Mouse (Mus musculus) granulocyte monocyte progenitor cell, adult 5-6 weeks (primary cell): ENCODE measurements around the gene Tmem120b. TPM values are rescaled to one million over a fixed set of nuclear protein-coding genes. Genes with fewer than 3 reads are reported as not detected.
A peak's percentile ranks its signal among the peaks of the same experiment; 100 is the strongest.

Source experiments
- ATAC-seq: replicated peaks from 2 replicates; pipeline ENCODE4 v1.8.0; 2016; ENCODE audit warnings: mild to moderate bottlenecking, moderate TSS enrichment, inconsistent platforms; ENCODE audit not compliant: poor library complexity, severe bottlenecking
- total RNA-seq, 2 experiments: library from RNA; stranded (forward) in 1 of 2; stranded (reverse) in 1 of 2; fragments of 200-712, 200-1000 nt in 1 of 2; fragments of >200 nt in 1 of 2; fragmentation: Nextera tagmentation in 1 of 2; gene quantifications; 2 replicates each; pipeline ENCODE4 v1.2.3; 2014 to 2017

The Tmem120b gene
- total RNA-seq, 2 experiments from 2014 or later, result 2.3 to 3.1 TPM

- peak; percentile 4; the same call in 1 of the 2 replicates for ATAC-seq
These were observed 70.2 kb downstream of the Tmem120b start for GRCm38 (mm10) chr5:123138230-123138911.

- ATAC-seq, result 0 out of 2 replicates have a peak, but pooled peaks have one; percentile 10
These were observed 70.9 kb downstream of the Tmem120b start for GRCm38 (mm10) chr5:123138953-123139721.

GRCm38 (mm10) chr5:123139722-123140627 is 71.8 kb downstream of the Tmem120b start:
- ATAC-seq, result no peak

- peak; percentile 15 for ATAC-seq
These were observed 72.7 kb downstream of the Tmem120b start for GRCm38 (mm10) chr5:123140694-123141554.

GRCm38 (mm10) chr5:123141555-123142160 is 73.4 kb downstream of the Tmem120b start:
- peak; percentile 37 for ATAC-seq

- no peak for ATAC-seq
These were observed 74.2 kb downstream of the Tmem120b start, which contains the start of gene Setd1b for GRCm38 (mm10) chr5:123142161-123143157. Gene Setd1b (plus strand): TSS chr5:123142193.

- no peak for ATAC-seq
These were observed 75.2 kb downstream of the Tmem120b start for GRCm38 (mm10) chr5:123143251-123143970.

GRCm38 (mm10) chr5:123143971-123144745 is 75.9 kb downstream of the Tmem120b start:
- ATAC-seq, result no peak

GRCm38 (mm10) chr5:123144746-123145590 is 76.8 kb downstream of the Tmem120b start:
- peak; percentile 29 for ATAC-seq

GRCm38 (mm10) chr5:123146357-123146756 is 78.1 kb downstream of the Tmem120b start:
- ATAC-seq, result no peak

- ATAC-seq, result no peak
These were observed 79.4 kb downstream of the Tmem120b start for GRCm38 (mm10) chr5:123147569-123147968.

- no peak for ATAC-seq
These were observed 80.0 kb downstream of the Tmem120b start for GRCm38 (mm10) chr5:123148073-123148722.

GRCm38 (mm10) chr5:123149451-123150400 is 81.5 kb downstream of the Tmem120b start:
- ATAC-seq, result peak; percentile 34

- no peak for ATAC-seq
These were observed 82.4 kb downstream of the Tmem120b start for GRCm38 (mm10) chr5:123150641-123151040.
